In the genomic region with DNA sequence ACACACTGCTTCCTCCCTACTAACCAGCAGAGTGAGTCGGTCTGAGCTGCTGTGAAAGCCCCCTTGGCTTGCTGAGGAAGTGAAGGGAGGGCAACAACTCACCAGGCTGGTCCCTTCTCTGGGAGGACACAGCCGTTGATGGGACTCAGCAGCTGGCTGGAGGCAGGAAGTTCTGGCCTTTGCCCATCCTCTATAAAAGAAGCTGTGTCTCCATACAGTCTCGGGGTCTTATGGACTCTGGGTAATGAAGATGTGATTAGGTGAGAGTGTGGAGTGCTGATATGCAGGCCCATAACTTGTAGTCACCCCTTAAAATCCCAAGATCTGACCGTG, we compare ENCODE assay signal across 8 mouse cellular contexts. TPM values are rescaled to one million over a fixed set of nuclear protein-coding genes. Genes with fewer than 3 reads are reported as not detected.
DNase-seq lines count a peak whose midpoint lies in the region; ATAC-seq and TF ChIP-seq lines count a peak whose summit lies in the region.

No protein-coding gene starts in this region.

- peaks cover 8% of the 10 kb centered on the region for H3K36me3 ChIP-seq in heart, embryonic 13.5 days
- no peaks in the 10 kb centered on the region for H3K36me3 ChIP-seq in ES-Bruce4 (ENCODE audit: control insufficient read depth, insufficient read depth, low read length, poor library complexity, severe bottlenecking)
- peaks cover 6% of the 10 kb centered on the region; the same call in 1 of the 2 replicates for H3K36me3 ChIP-seq in forebrain, postnatal 0 days (ENCODE audit: insufficient read depth)
- H3K36me3 ChIP-seq in liver, postnatal 0 days (replicated peaks; ENCODE audit: insufficient read depth, low read length): no peaks in the 10 kb centered on the region; the same call in 1 of the 2 replicates

- peaks cover 80% of the 10 kb centered on the region for H3K4me1 ChIP-seq in heart, embryonic 13.5 days
- H3K4me1 ChIP-seq in ES-Bruce4 (ENCODE audit: control insufficient read depth, insufficient read depth, low read length): peaks cover 15% of the 10 kb centered on the region
- peaks cover 15% of the 10 kb centered on the region for H3K4me1 ChIP-seq in forebrain, postnatal 0 days (ENCODE audit: insufficient read depth)
- H3K4me1 ChIP-seq in liver, postnatal 0 days (ENCODE audit: insufficient read depth): peaks cover 63% of the 10 kb centered on the region

- no peaks in the 10 kb centered on the region for H3K27me3 ChIP-seq in heart, embryonic 13.5 days (replicated peaks)
- peaks cover 4% of the 10 kb centered on the region for H3K27me3 ChIP-seq in ES-Bruce4 (ENCODE audit: control insufficient read depth, insufficient read depth, low read length, poor library complexity, severe bottlenecking)
- no peaks in the 10 kb centered on the region for H3K27me3 ChIP-seq in forebrain, postnatal 0 days (ENCODE audit: insufficient read depth, low read length)
- H3K27me3 ChIP-seq in liver, postnatal 0 days (ENCODE audit: insufficient read depth, low read length): peaks cover 17% of the 10 kb centered on the region

- TF ChIP-seq CTCF in ES-Bruce4 (IDR thresholded peaks at IDR 0.05; ENCODE audit: low read depth, low read length): no peak
- TF ChIP-seq CTCF in forebrain, postnatal 0 days (IDR thresholded peaks at IDR 0.05; ENCODE audit: low read depth): no peak
- TF ChIP-seq CTCF in liver, postnatal 0 days (IDR thresholded peaks at IDR 0.05; ENCODE audit: low read depth): no peak

- H3K9ac ChIP-seq in heart, embryonic 13.5 days: peak overlapping the region; percentile 99
- H3K9ac ChIP-seq in ES-Bruce4 (ENCODE audit: low read depth, poor library complexity, severe bottlenecking): peak overlapping the region; percentile 94
- peak overlapping the region; percentile 91 for H3K9ac ChIP-seq in forebrain, postnatal 0 days
- H3K9ac ChIP-seq in liver, postnatal 0 days (replicated peaks): peak overlapping the region; percentile 88

- peak overlapping the region; percentile 94 for H3K27ac ChIP-seq in heart, embryonic 13.5 days (replicated peaks)
- H3K27ac ChIP-seq in ES-Bruce4 (ENCODE audit: insufficient read depth, low read length): peak overlapping the region; percentile 63; the same call in 1 of the 2 replicates
- H3K27ac ChIP-seq in forebrain, postnatal 0 days (ENCODE audit: low read depth, low read length): peak overlapping the region; percentile 96
- H3K27ac ChIP-seq in liver, postnatal 0 days (ENCODE audit: low read depth): peak overlapping the region; percentile 84

- H3K4me3 ChIP-seq in heart, embryonic 13.5 days: peak overlapping the region; percentile 97
- H3K4me3 ChIP-seq in ES-Bruce4 (ENCODE audit: low read depth, low read length): peak overlapping the region; percentile 83
- H3K4me3 ChIP-seq in forebrain, postnatal 0 days (ENCODE audit: low read depth, low read length): peak overlapping the region; percentile 97
- peak overlapping the region; percentile 82 for H3K4me3 ChIP-seq in liver, postnatal 0 days (ENCODE audit: low read depth, low read length)

- no peak for TF ChIP-seq EP300 in ES-Bruce4 (IDR thresholded peaks at IDR 0.05; ENCODE audit: insufficient read depth, low read depth, low read length)
- no peak for TF ChIP-seq EP300 in liver, postnatal 0 days (IDR thresholded peaks at IDR 0.05; ENCODE audit: low read depth)

- 25% methylated on average over 4 of the region's 4 CpGs for WGBS in heart, embryonic 13.5 days
- WGBS in forebrain, postnatal 0 days: 28% methylated on average over 4 of the region's 4 CpGs
- WGBS in liver, postnatal 0 days (ENCODE audit: insufficient replicate concordance): 16% methylated on average over 4 of the region's 4 CpGs

- TF ChIP-seq POLR2A in ES-Bruce4 (IDR thresholded peaks at IDR 0.05; ENCODE audit: insufficient read depth, low read length): no peak

- no peaks in the 10 kb centered on the region for H3K9me3 ChIP-seq in heart, embryonic 13.5 days
- no peaks in the 10 kb centered on the region for H3K9me3 ChIP-seq in ES-Bruce4 (replicated peaks; ENCODE audit: control insufficient read depth, insufficient read depth, low read length, poor library complexity, severe bottlenecking)
- no peaks in the 10 kb centered on the region for H3K9me3 ChIP-seq in forebrain, postnatal 0 days (ENCODE audit: low read length)
- H3K9me3 ChIP-seq in liver, postnatal 0 days (ENCODE audit: low read length): no peaks in the 10 kb centered on the region

- peak overlapping the region; percentile 93 for H3K4me2 ChIP-seq in heart, embryonic 13.5 days
- H3K4me2 ChIP-seq in forebrain, postnatal 0 days (ENCODE audit: low read depth): peak overlapping the region; percentile 95
- peak overlapping the region; percentile 99 for H3K4me2 ChIP-seq in liver, postnatal 0 days (ENCODE audit: low read depth, low read length)

- ATAC-seq in heart, embryonic 13.5 days (ENCODE audit: extremely low read depth, insufficient number of reproducible peaks, low FRiP score, low TSS enrichment): no peak
- no peak for ATAC-seq in forebrain, postnatal 0 days
- ATAC-seq in liver, postnatal 0 days: no peak

- intact Hi-C loops in heart, postnatal 14 days (cut with DNase I): loop anchor here (5.0 kb wide), 1 partner anchor 177 kb away; no protein-coding TSS in a partner anchor

- DNase-seq in heart, postnatal 14 days: no peak
- no peak for DNase-seq in forebrain, postnatal 0 days
- DNase-seq in liver, postnatal 0 days: no peak
- no peak for DNase-seq in right cerebral cortex, postnatal 4 days
- no peak for DNase-seq in kidney, adult 11 months
- DNase-seq in cerebellum, postnatal 14 days: no peak

RNA-seq across cellular contexts. Expression of gene Git1, which starts 0.9 kb away (rescaled TPM):
- polyA plus RNA-seq in heart, embryonic 13.5 days (2015; fragmentation: Nextera tagmentation; extraction: Ambion mirVana): 7.8 and 7.9 TPM in 2 replicates
- 10 to 100 TPM; 49.1 to 50.0 TPM for total RNA-seq in heart, postnatal 14 days (2021)
- polyA plus RNA-seq in ES-Bruce4 (2011; ENCODE audit: insufficient read depth, insufficient read length, low read depth, missing spikeins): 56.5 and 63.6 TPM in 2 replicates
- 91.2 and 126 TPM in 2 replicates for total RNA-seq in forebrain, postnatal 0 days (2014; rRNA removed)
- 20.1 and 22.1 TPM in 2 replicates for polyA plus RNA-seq in forebrain, postnatal 0 days (2015; fragmentation: Nextera tagmentation; extraction: Ambion mirVana)
- 2.1 and 2.5 TPM in 2 replicates for polyA plus RNA-seq in liver, postnatal 0 days (2015; fragmentation: Nextera tagmentation; extraction: Ambion mirVana)

RNA-seq across cellular contexts. Expression of gene Ankrd13b, which starts 4.8 kb away (rescaled TPM):
- 2.6 and 3.3 TPM in 2 replicates for polyA plus RNA-seq in heart, embryonic 13.5 days (2015; fragmentation: Nextera tagmentation; extraction: Ambion mirVana)
- 10 to 100 TPM; 10.6 to 10.9 TPM for total RNA-seq in heart, postnatal 14 days (2021)
- polyA plus RNA-seq in ES-Bruce4 (2011; ENCODE audit: insufficient read depth, insufficient read length, low read depth, missing spikeins): 3.6 and 4.0 TPM in 2 replicates
- total RNA-seq in forebrain, postnatal 0 days (2014; rRNA removed): 81.7 and 81.9 TPM in 2 replicates
- 55.4 and 56.8 TPM in 2 replicates for polyA plus RNA-seq in forebrain, postnatal 0 days (2015; fragmentation: Nextera tagmentation; extraction: Ambion mirVana)
- polyA plus RNA-seq in liver, postnatal 0 days (2015; fragmentation: Nextera tagmentation; extraction: Ambion mirVana): 0.53 and 0.72 TPM in 2 replicates

RNA-seq across cellular contexts. Expression of gene Abhd15, which starts 20.6 kb away (rescaled TPM):
- 1.1 and 1.6 TPM in 2 replicates for polyA plus RNA-seq in heart, embryonic 13.5 days (2015; fragmentation: Nextera tagmentation; extraction: Ambion mirVana)
- total RNA-seq in heart, postnatal 14 days (2021): 1 to 10 TPM; 2.0 to 2.7 TPM
- not detected in 2 replicates for polyA plus RNA-seq in ES-Bruce4 (2011; ENCODE audit: insufficient read depth, insufficient read length, low read depth, missing spikeins)
- 1.6 and 1.9 TPM in 2 replicates for total RNA-seq in forebrain, postnatal 0 days (2014; rRNA removed)
- 1.1 and 1.5 TPM in 2 replicates for polyA plus RNA-seq in forebrain, postnatal 0 days (2015; fragmentation: Nextera tagmentation; extraction: Ambion mirVana)
- 16.2 and 18.5 TPM in 2 replicates for polyA plus RNA-seq in liver, postnatal 0 days (2015; fragmentation: Nextera tagmentation; extraction: Ambion mirVana)

RNA-seq across cellular contexts. Expression of gene Trp53i13, which starts 21.5 kb away (rescaled TPM):
- polyA plus RNA-seq in heart, embryonic 13.5 days (2015; fragmentation: Nextera tagmentation; extraction: Ambion mirVana): 23.5 and 27.7 TPM in 2 replicates
- 10 to 100 TPM in 1 of 2 experiments, 1 to 10 TPM in 1; 9.1 to 10.3 TPM for total RNA-seq in heart, postnatal 14 days (2021)
- 8.2 and 11.3 TPM in 2 replicates for polyA plus RNA-seq in ES-Bruce4 (2011; ENCODE audit: insufficient read depth, insufficient read length, low read depth, missing spikeins)
- 7.7 and 12.4 TPM in 2 replicates for total RNA-seq in forebrain, postnatal 0 days (2014; rRNA removed)
- polyA plus RNA-seq in forebrain, postnatal 0 days (2015; fragmentation: Nextera tagmentation; extraction: Ambion mirVana): 12.3 and 12.4 TPM in 2 replicates
- 4.8 and 5.4 TPM in 2 replicates for polyA plus RNA-seq in liver, postnatal 0 days (2015; fragmentation: Nextera tagmentation; extraction: Ambion mirVana)

RNA-seq across cellular contexts. Expression of gene Gm10392, which starts 24.7 kb away (rescaled TPM):
- 0.11 TPM in 1 of 2 replicates, not detected in the other for polyA plus RNA-seq in heart, embryonic 13.5 days (2015; fragmentation: Nextera tagmentation; extraction: Ambion mirVana)
- total RNA-seq in heart, postnatal 14 days (2021): not detected
- polyA plus RNA-seq in ES-Bruce4 (2011; ENCODE audit: insufficient read depth, insufficient read length, low read depth, missing spikeins): not detected in 2 replicates
- not detected in 2 replicates for total RNA-seq in forebrain, postnatal 0 days (2014; rRNA removed)
- not detected in 2 replicates for polyA plus RNA-seq in forebrain, postnatal 0 days (2015; fragmentation: Nextera tagmentation; extraction: Ambion mirVana)
- 0.18 and 0.28 TPM in 2 replicates for polyA plus RNA-seq in liver, postnatal 0 days (2015; fragmentation: Nextera tagmentation; extraction: Ambion mirVana)

Comparison
In these comparisons a context has a peak if more than half of its experiments do, and no peak if none do; other contexts are left out.
1. RNA of gene Ankrd13b, which starts 4.8 kb away (polyA plus RNA-seq): 55.4 to 56.8 TPM in forebrain, postnatal 0 days; 3.6 to 4.0 TPM in ES-Bruce4, 2.6 to 3.3 TPM in heart, embryonic 13.5 days and 0.53 to 0.72 TPM in liver, postnatal 0 days; every median in the first group is over 10 times any median in the second.
2. Peak in every context shown above with its lines, with median percentiles within 50 percentile points of each other: H3K27ac ChIP-seq, H3K4me2 ChIP-seq, H3K4me3 ChIP-seq and H3K9ac ChIP-seq.